Mouse (Mus musculus) lung, adult 2 months (tissue): ENCODE data around the gene Afap1l2. TPM values are rescaled to one million over a fixed set of nuclear protein-coding genes. Genes with fewer than 3 reads are reported as not detected.

Experiments used
- DNase-seq: peaks from one replicate; pipeline ENCODE4 v3.0.0; 2022
- H3K4me1 ChIP-seq: fragments of 200-500 bp; 2 replicates; pipeline ENCODE4 v1.6.1; 2011; ENCODE audit warnings: low read length; ENCODE audit not compliant: control insufficient read depth, insufficient read depth
- H3K4me3 ChIP-seq: fragments of 200-500 bp; replicated peaks from 2 replicates; pipeline ENCODE3; 2011; ENCODE audit warnings: low read depth, mild to moderate bottlenecking, control low read depth, low read length; ENCODE audit errors: extremely low read depth
- CTCF ChIP-seq: fragments of 200-500 bp; IDR thresholded peaks from 2 replicates; pipeline ENCODE4 v1.5.1; 2011; ENCODE audit warnings: mild to moderate bottlenecking, low read length, control low read depth; ENCODE audit not compliant: insufficient read depth
- POLR2A ChIP-seq: fragments of 200-500 bp; IDR thresholded peaks from 2 replicates; pipeline ENCODE4 v1.6.1; 2011; ENCODE audit warnings: low read depth, mild to moderate bottlenecking, control low read depth, low read length, borderline replicate concordance; ENCODE audit errors: extremely low read depth
- WGBS: fragments of 180-500 bp; shearing (Covaris S2); methylation state at CpG from one replicate; pipeline ENCODE4 v1.1.7; 2018; 5-methylcytosine and 5-hydroxymethylcytosine counted together
- polyA plus RNA-seq: library from polyadenylated mRNA; depleted of rRNA; stranded (reverse); fragments of >200 nt; gene quantifications from 2 replicates; pipeline ENCODE4 v1.2.3, GENCODE M21; 2012

Gene Afap1l2
- polyA plus RNA-seq, 1 experiment, result 10.0 TPM

GRCm38 (mm10) chr19:56910561-56910960 is 97.5 kb downstream of the Afap1l2 start:
- DNase-seq, result no peak
- WGBS, result 72% methylated on average over 11 of the region's 11 CpGs
- no peak for TF ChIP-seq CTCF
- TF ChIP-seq POLR2A, result no peak
- H3K4me1 ChIP-seq, result no peaks in the 10 kb centered on the region
- H3K4me3 ChIP-seq, result no peak overlapping the region

- TF ChIP-seq CTCF, result peak; percentile 82
- no peak for TF ChIP-seq POLR2A
- DNase-seq, result no peak
- 69% methylated on average over 17 of the region's 17 CpGs for WGBS
Observed at GRCm38 (mm10) chr19:56908472-56909270, 99.4 kb downstream of the Afap1l2 start.

GRCm38 (mm10) chr19:56907850-56908249 is 100.2 kb downstream of the Afap1l2 start:
- Histone ChIP-seq H3K4me3 (no peak overlapping the region), H3K4me1 (no peaks in the 10 kb centered on the region)
- TF ChIP-seq POLR2A (no peak), CTCF (no peak)
- no peak for DNase-seq
- 43% methylated on average over 3 of the region's 3 CpGs for WGBS

More at GRCm38 (mm10) chr19:56908472-56909270, 99.4 kb downstream of the Afap1l2 start:
- Histone ChIP-seq H3K4me3 (no peak overlapping the region), H3K4me1 (no peaks in the 10 kb centered on the region)

GRCm38 (mm10) chr19:56905395-56905794 is 102.6 kb downstream of the Afap1l2 start:
- no peak for DNase-seq
- WGBS, result 77% methylated on average over 7 of the region's 7 CpGs
- Histone ChIP-seq H3K4me3 (no peak overlapping the region), H3K4me1 (no peaks in the 10 kb centered on the region)
- no peak for TF ChIP-seq CTCF
- TF ChIP-seq POLR2A, result no peak

- Histone ChIP-seq H3K4me3 (no peak overlapping the region), H3K4me1 (no peaks in the 10 kb centered on the region)
- WGBS, result 51% methylated on average over 3 of the region's 3 CpGs
- TF ChIP-seq CTCF (no peak), POLR2A (no peak)
- no peak for DNase-seq
Observed at GRCm38 (mm10) chr19:56904095-56904494, 103.9 kb downstream of the Afap1l2 start.

- no peaks in the 10 kb centered on the region for H3K4me1 ChIP-seq
- TF ChIP-seq POLR2A, result no peak
- TF ChIP-seq CTCF, result no peak
- H3K4me3 ChIP-seq, result no peak overlapping the region
- 87% methylated on average over 16 of the region's 16 CpGs for WGBS
- DNase-seq, result no peak
Observed at GRCm38 (mm10) chr19:56897654-56898053, 110.4 kb downstream of the Afap1l2 start.

GRCm38 (mm10) chr19:56893326-56893725 is 114.7 kb downstream of the Afap1l2 start:
- TF ChIP-seq CTCF, result no peak
- TF ChIP-seq POLR2A, result no peak
- Histone ChIP-seq H3K4me3 (no peak overlapping the region), H3K4me1 (peaks cover 4% of the 10 kb centered on the region; the same call in 1 of the 2 replicates)
- no peak for DNase-seq
- WGBS, result 74% methylated on average over 5 of the region's 5 CpGs

GRCm38 (mm10) chr19:56892586-56892985 is 115.4 kb downstream of the Afap1l2 start:
- H3K4me1 ChIP-seq, result peaks cover 4% of the 10 kb centered on the region; the same call in 1 of the 2 replicates
- no peak for TF ChIP-seq CTCF
- TF ChIP-seq POLR2A, result no peak
- WGBS, result 93% methylated on average over 5 of the region's 5 CpGs

GRCm38 (mm10) chr19:56891438-56891837 is 116.6 kb downstream of the Afap1l2 start:
- WGBS, result 60% methylated on average over 2 of the region's 2 CpGs

More at GRCm38 (mm10) chr19:56892586-56892985, 115.4 kb downstream of the Afap1l2 start:
- no peak overlapping the region for H3K4me3 ChIP-seq
- DNase-seq, result no peak

GRCm38 (mm10) chr19:56888654-56889053 is 119.4 kb downstream of the Afap1l2 start:
- 84% methylated on average over 5 of the region's 5 CpGs for WGBS
- no peak for DNase-seq
- Histone ChIP-seq H3K4me1 (peaks cover 4% of the 10 kb centered on the region; the same call in 1 of the 2 replicates), H3K4me3 (no peak overlapping the region)
- no peak for TF ChIP-seq POLR2A
- no peak for TF ChIP-seq CTCF

More at GRCm38 (mm10) chr19:56891438-56891837, 116.6 kb downstream of the Afap1l2 start:
- no peak overlapping the region for H3K4me3 ChIP-seq
- no peak for DNase-seq
- H3K4me1 ChIP-seq, result peaks cover 4% of the 10 kb centered on the region; the same call in 1 of the 2 replicates
- no peak for TF ChIP-seq POLR2A
- no peak for TF ChIP-seq CTCF
